Mouse (Mus musculus) spleen, postnatal 14 days (tissue): ENCODE measurements around the gene Cenpu.
"Not testable (repeated sequence)": the region's sequence is repeated elsewhere in the genome, so short reads cannot be mapped to it uniquely, and the experiment has no call there.

Source experiments
- DNase-seq, 2 experiments: peaks; one replicate each; pipeline ENCODE4 v3.0.0; 2021 to 2022; ENCODE audit warnings: low spot score in 2 of 2

Cenpu gene

GRCm38 (mm10) chr8:46550058-46550457 lies 1.8 kb upstream of the Cenpu start:
- DNase-seq, result no peak

- no peak for DNase-seq
Observed at GRCm38 (mm10) chr8:46551029-46551428, 799 bp upstream of the Cenpu start.

- peak; percentile 29 to 60 for DNase-seq
Observed at GRCm38 (mm10) chr8:46552441-46552765, 575 bp downstream of the Cenpu start.

- peak in 1 of 2 experiments; percentile 41 for DNase-seq
Observed at GRCm38 (mm10) chr8:46559428-46559827, 7.6 kb downstream of the Cenpu start.

GRCm38 (mm10) chr8:46562333-46562732 lies 10.5 kb downstream of the Cenpu start:
- no peak for DNase-seq

GRCm38 (mm10) chr8:46566914-46567529 lies 15.2 kb downstream of the Cenpu start:
- DNase-seq, result no peak

GRCm38 (mm10) chr8:46567946-46568345 lies 16.1 kb downstream of the Cenpu start:
- no peak for DNase-seq

- DNase-seq, result no peak
Observed at GRCm38 (mm10) chr8:46568942-46569341, 17.1 kb downstream of the Cenpu start.

GRCm38 (mm10) chr8:46569659-46570441 lies 18.0 kb downstream of the Cenpu start:
- no peak for DNase-seq

GRCm38 (mm10) chr8:46570673-46571072 lies 18.8 kb downstream of the Cenpu start:
- no peak for DNase-seq

GRCm38 (mm10) chr8:46573446-46573845 lies 21.6 kb downstream of the Cenpu start:
- no peak for DNase-seq

GRCm38 (mm10) chr8:46573964-46574363 lies 22.1 kb downstream of the Cenpu start:
- no peak for DNase-seq

GRCm38 (mm10) chr8:46578794-46579193 lies 27.0 kb downstream of the Cenpu start:
- no peak for DNase-seq

- not testable (repeated sequence) for DNase-seq
Observed at GRCm38 (mm10) chr8:46584328-46584727, 32.5 kb downstream of the Cenpu start.

GRCm38 (mm10) chr8:46585576-46585975 lies 33.7 kb downstream of the Cenpu start:
- no peak for DNase-seq

GRCm38 (mm10) chr8:46587911-46588310 lies 36.1 kb downstream of the Cenpu start:
- DNase-seq, result no peak

- no peak for DNase-seq
Observed at GRCm38 (mm10) chr8:46588663-46589062, 36.8 kb downstream of the Cenpu start.

- no peak for DNase-seq
Observed at GRCm38 (mm10) chr8:46593067-46593466, 41.2 kb downstream of the Cenpu start.

- no peak for DNase-seq
Observed at GRCm38 (mm10) chr8:46593772-46594171, 41.9 kb downstream of the Cenpu start.

- DNase-seq, result peak in 1 of 2 experiments; percentile 11
Observed at GRCm38 (mm10) chr8:46595593-46595992, 43.8 kb downstream of the Cenpu start.

GRCm38 (mm10) chr8:46596530-46596929 lies 44.7 kb downstream of the Cenpu start:
- DNase-seq, result no peak

- no peak for DNase-seq
Observed at GRCm38 (mm10) chr8:46597411-46597810, 45.6 kb downstream of the Cenpu start.

GRCm38 (mm10) chr8:46598114-46598513 lies 46.3 kb downstream of the Cenpu start:
- no peak for DNase-seq
